Mouse (Mus musculus): ENCODE measurements around the gene 2900011O08Rik.
"Not testable (repeated sequence)": the region's sequence is repeated elsewhere in the genome, so short reads cannot be mapped to it uniquely, and the experiment has no call there.

The 2900011O08Rik gene

GRCm38 (mm10) chr16:13986574-13987478, at the start of gene 2900011O08Rik, which contains the start of gene Ifitm7:
2900011O08Rik (plus strand) TSS chr16:13986604.
Ifitm7 (minus strand) TSS chr16:13986888.
- peak; percentile 59 for DNase-seq

- DNase-seq = peak; percentile 89
These were observed 46.1 kb upstream of the 2900011O08Rik start for GRCm38 (mm10) chr16:13940139-13940846.

- no peak for DNase-seq
These were observed 45.5 kb upstream of the 2900011O08Rik start for GRCm38 (mm10) chr16:13940847-13941395.

- no peak for DNase-seq
These were observed 42.2 kb upstream of the 2900011O08Rik start for GRCm38 (mm10) chr16:13944178-13944577.

GRCm38 (mm10) chr16:13944752-13945151, 41.7 kb upstream of the 2900011O08Rik start:
- no peak for DNase-seq

- DNase-seq = no peak
These were observed 41.3 kb upstream of the 2900011O08Rik start for GRCm38 (mm10) chr16:13945153-13945552.

GRCm38 (mm10) chr16:13946306-13946705, 40.1 kb upstream of the 2900011O08Rik start:
- no peak for DNase-seq

- no peak for DNase-seq
These were observed 35.2 kb upstream of the 2900011O08Rik start for GRCm38 (mm10) chr16:13951245-13951644.

GRCm38 (mm10) chr16:13962053-13962452, 24.4 kb upstream of the 2900011O08Rik start:
- no peak for DNase-seq

- no peak for DNase-seq
These were observed 17.3 kb upstream of the 2900011O08Rik start for GRCm38 (mm10) chr16:13969096-13969495.

GRCm38 (mm10) chr16:13972051-13972450, 14.4 kb upstream of the 2900011O08Rik start:
- DNase-seq = no peak

- DNase-seq = not testable (repeated sequence)
These were observed 10.0 kb upstream of the 2900011O08Rik start for GRCm38 (mm10) chr16:13976358-13976896.

- DNase-seq = not testable (repeated sequence)
These were observed 9.4 kb upstream of the 2900011O08Rik start for GRCm38 (mm10) chr16:13977026-13977425.

- DNase-seq = not testable (repeated sequence)
These were observed 4.7 kb upstream of the 2900011O08Rik start for GRCm38 (mm10) chr16:13981726-13982125.

GRCm38 (mm10) chr16:13983161-13983560, 3.2 kb upstream of the 2900011O08Rik start:
- no peak for DNase-seq

GRCm38 (mm10) chr16:13986197-13986573, 219 bp upstream of the 2900011O08Rik start:
- DNase-seq = no peak

- DNase-seq = no peak
These were observed 6.3 kb downstream of the 2900011O08Rik start for GRCm38 (mm10) chr16:13992518-13993248.

GRCm38 (mm10) chr16:13994076-13994475, 7.7 kb downstream of the 2900011O08Rik start:
- DNase-seq = no peak

GRCm38 (mm10) chr16:13994502-13994901, 8.1 kb downstream of the 2900011O08Rik start:
- no peak for DNase-seq

GRCm38 (mm10) chr16:14003386-14004130, 17.2 kb downstream of the 2900011O08Rik start:
- DNase-seq = no peak

- no peak for DNase-seq
These were observed 17.8 kb downstream of the 2900011O08Rik start for GRCm38 (mm10) chr16:14004170-14004569.

GRCm38 (mm10) chr16:14004726-14005125, 18.3 kb downstream of the 2900011O08Rik start:
- no peak for DNase-seq
